Mouse (Mus musculus) bone marrow macrophage, adult 2 months (primary cell): ENCODE results near the gene Mpo.

Experiments used
- CTCF ChIP-seq: IDR thresholded peaks from 2 replicates; pipeline ENCODE4 v1.5.1; 2012; ENCODE audit warnings: low read depth, mild to moderate bottlenecking, low read length, moderate library complexity
- POLR2A ChIP-seq: IDR thresholded peaks from 2 replicates; pipeline ENCODE4 v1.6.1; 2012; ENCODE audit warnings: mild to moderate bottlenecking, low read depth, low read length, borderline replicate concordance

DNA sequence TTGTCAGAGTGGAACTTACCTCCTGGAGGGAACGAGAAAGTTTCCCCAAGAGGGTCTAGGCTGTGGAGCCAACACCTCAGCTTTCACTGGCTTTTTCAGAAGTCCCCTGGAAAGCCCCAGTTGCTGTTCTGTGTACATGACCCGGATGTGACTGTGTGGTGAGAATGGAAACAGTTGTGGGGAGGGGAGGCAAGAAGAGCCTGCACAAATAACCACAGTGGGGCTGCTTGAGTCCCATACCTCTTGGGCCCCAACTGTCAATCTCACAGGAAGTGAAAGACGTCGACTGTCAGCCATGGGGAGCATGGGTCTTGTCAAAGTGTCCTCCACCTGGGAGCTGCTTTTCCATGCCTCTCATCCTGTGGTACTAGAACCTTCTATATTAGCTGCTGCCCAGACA, 48.4 kb upstream of the Mpo start:
- TF ChIP-seq POLR2A (no peak), CTCF (no peak)
